Mouse (Mus musculus) inflammation-experienced regulatory T-cells, adult 6 months (primary cell): ENCODE measurements around the gene Slc35g2. TPM values are rescaled to one million over a fixed set of nuclear protein-coding genes. Genes with fewer than 3 reads are reported as not detected.

ENCODE experiments used
- polyA plus RNA-seq, 3 experiments: library from polyadenylated mRNA; unstranded; fragments of 100-300 nt; shearing (Covaris generic); gene quantifications; one replicate each; pipeline ENCODE4 v1.2.1; 2017

The Slc35g2 gene
- polyA plus RNA-seq, 3 experiments from 2014 or later = 0.56 to 1.3 (median 0.98) TPM

Other genes starting within 250 kb of the Slc35g2 start
- 1 to 10 TPM; 1.3 to 2.6 (median 1.8) TPM for gene Il20rb, start 84.3 kb downstream of the Slc35g2 start, polyA plus RNA-seq
- gene Nck1, start 25.0 kb downstream of the Slc35g2 start, polyA plus RNA-seq = 10 to 100 TPM; 72.0 to 99.7 (median 81.6) TPM
- 100 to 1,000 TPM in 1 of 3 experiments, 10 to 100 TPM in 2; 87.7 to 100 (median 92.5) TPM for gene Stag1, start 26.7 kb upstream of the Slc35g2 start, polyA plus RNA-seq